Mouse (Mus musculus) retina, postnatal 7 days (tissue): ENCODE results near the gene Cdon.
"Not testable (repeated sequence)": the region's sequence is repeated elsewhere in the genome, so short reads cannot be mapped to it uniquely, and the experiment has no call there.

Experiments
- DNase-seq: peaks from one replicate; pipeline ENCODE4 v3.0.0-alpha.2; 2012; ENCODE audit warnings: low read depth, low spot score

Cdon gene

DNA sequence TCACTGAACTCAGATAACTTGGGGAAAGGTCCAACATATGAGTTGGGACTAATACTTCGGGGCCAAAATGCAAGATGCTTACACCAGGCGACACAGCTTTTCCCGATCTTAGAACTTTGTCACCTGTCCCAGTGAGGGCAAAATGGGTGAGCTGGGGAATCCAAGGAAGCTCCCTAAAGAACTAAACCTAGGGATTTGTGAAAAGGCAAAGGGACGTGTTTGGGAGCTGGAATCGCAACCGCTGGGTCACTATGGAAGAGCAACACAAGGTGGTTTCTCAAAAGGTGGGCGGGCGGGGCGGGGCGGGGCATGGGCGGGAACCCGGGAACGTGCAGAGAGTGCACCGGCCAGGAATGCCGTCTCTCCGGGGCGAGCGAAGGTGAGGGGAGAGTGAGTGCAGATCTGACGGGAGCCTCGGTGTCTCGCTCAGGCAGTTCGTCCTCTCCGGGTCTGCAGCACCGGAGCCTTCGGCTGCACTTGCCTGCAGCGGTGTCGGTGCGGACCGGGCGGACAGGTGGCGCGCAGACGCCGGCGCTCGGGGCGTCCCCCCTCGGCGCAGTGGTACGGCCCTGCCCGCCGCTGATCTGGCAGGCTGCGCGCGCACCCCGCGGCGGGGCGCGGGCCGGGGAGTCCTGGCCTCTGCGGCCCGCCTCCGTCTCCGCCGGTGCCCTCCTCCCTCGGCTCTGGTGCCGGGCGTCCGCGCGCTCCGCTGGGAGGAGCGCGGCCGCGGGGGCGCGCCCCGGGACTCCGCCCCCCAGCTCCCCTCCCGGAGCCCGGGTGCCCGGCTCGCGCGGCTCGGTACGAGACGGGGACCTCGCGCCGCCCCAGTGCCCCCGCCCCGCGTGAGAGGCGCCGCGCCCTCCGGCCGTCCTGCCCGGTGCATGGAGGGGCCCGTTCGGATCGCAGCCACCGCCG lies at the start of gene Cdon:
TSS of gene Cdon (plus strand) at position 324 of the 915 bp plus-strand sequence.
- peak; percentile 90 for DNase-seq

- no peak for DNase-seq
These were observed 48.4 kb upstream of the Cdon start for GRCm38 (mm10) chr9:35372324-35373101.

DNA sequence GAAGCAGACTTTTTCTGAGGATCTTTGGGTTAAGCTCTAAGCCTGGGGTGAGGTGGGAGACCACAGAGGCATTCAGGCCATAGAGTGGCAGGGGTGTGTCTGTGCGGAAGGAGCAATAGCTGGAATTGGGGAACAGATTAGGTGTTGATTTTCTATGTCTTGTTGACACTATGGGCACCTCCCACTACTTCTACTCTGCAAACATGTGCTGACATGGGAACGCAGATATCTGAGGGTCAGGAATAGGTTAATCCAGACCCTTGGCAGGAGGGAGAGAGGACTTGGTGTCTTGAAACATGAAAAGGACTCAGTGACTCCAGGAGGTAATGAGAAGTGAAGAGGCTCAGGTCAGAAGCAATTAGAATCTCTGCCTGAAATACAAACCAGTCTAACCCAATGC lies 43.0 kb upstream of the Cdon start:
- no peak for DNase-seq

DNA sequence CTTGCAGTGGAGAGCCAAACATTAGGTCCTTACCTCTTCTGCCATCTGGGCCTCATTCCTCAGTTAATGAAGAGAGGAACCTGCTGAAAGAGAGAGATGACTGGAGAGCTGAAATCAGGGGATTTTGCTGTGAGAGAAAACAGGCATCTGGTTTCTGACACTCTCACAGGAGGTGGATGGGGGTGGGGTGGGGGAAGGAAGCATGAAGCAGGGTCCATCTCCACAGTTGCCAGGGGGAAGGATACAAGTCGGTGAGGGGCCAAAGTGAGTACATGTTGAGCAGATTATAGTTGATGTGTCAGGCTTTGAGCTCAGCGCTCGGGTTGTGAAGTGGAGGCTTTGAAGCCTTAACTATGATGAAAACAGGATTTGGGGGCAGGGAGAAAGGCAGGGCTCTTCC lies 41.9 kb upstream of the Cdon start:
- no peak for DNase-seq

GRCm38 (mm10) chr9:35399896-35400295 lies 21.0 kb upstream of the Cdon start:
- DNase-seq, result no peak

DNA sequence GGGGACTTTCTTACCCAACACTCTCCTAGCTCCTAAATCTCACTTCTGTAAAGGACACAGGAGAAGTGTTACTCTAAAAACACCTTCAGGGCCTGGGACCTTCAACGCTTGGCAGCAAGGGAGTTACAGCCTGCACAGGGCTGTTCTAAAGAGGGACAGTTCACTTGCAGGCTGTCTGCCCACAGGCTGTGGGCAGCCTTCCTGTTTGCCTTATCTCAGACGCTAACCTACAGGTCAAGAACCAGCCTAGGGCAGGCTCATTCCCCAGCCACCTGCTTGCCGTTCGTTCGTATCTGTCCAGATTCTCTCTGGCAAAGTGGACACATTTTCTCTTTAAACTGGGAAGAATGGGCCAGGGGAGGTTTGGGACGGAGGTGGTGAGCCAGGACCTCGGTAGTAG lies 20.5 kb upstream of the Cdon start:
- DNase-seq, result no peak

GRCm38 (mm10) chr9:35400831-35401230 lies 20.1 kb upstream of the Cdon start:
- DNase-seq, result no peak

DNA sequence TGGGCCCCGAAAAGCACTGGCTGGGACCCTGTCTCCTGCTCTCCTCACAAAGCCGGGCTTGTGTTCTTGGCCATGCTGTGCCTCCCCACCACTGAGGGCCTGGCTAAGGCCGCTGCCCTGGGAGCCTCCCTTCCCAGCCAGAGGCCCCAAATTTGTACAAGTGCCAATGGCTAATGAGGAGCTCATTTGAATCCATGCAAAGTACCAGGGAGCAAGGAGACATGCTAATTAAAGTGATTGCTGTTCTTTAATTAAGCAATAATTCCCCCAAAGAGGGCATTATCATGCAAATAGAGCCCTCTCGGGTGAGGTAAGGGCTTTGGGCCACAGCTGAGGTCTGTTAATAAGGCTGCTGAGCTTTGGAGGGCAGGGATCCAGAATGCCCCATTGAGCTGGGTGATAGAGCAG lies 18.3 kb upstream of the Cdon start:
- DNase-seq, result peak; percentile 65

GRCm38 (mm10) chr9:35403490-35403889 lies 17.4 kb upstream of the Cdon start:
- DNase-seq, result no peak

DNA sequence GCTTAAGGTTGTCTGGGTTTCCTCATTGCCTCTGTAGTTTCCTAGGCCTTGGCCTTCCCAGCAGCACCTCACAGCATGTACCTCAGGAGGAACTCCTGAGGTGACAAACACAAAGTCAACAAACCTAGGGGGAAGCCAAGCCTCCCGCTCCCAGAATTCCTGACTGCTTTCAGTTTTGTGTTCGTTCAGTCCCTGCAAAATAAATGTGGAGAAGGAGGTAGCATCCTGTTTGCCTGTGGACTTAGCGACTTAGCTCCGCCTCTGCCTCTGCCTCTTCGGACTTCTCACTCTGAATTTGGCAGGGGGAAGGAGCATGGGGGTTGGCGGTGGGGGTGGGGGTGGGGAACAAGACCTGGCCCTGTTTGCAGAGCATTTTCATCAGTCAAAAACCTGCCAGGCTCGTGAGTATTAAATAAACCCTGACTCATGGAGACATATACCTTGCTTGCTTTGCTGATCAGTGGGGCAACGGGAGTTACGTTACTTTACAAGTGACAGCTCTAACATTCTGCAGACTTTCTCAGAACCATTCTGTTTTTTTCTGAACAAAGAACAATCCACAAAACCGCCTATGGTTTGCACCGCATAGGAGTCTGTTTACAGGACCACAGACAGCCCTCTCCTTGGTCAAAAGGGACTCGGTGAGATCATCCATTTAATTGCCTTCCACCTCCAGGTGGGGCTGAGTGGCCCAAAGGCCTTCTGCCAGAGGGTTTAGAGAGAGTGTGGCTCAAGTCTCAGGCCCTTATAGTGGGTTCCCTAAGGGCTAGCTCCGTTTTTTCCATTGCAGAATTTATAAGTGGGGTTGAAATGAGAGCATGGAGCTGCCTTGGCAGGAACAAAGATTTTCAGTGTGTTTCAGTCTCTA lies 15.7 kb upstream of the Cdon start:
- no peak for DNase-seq

DNA sequence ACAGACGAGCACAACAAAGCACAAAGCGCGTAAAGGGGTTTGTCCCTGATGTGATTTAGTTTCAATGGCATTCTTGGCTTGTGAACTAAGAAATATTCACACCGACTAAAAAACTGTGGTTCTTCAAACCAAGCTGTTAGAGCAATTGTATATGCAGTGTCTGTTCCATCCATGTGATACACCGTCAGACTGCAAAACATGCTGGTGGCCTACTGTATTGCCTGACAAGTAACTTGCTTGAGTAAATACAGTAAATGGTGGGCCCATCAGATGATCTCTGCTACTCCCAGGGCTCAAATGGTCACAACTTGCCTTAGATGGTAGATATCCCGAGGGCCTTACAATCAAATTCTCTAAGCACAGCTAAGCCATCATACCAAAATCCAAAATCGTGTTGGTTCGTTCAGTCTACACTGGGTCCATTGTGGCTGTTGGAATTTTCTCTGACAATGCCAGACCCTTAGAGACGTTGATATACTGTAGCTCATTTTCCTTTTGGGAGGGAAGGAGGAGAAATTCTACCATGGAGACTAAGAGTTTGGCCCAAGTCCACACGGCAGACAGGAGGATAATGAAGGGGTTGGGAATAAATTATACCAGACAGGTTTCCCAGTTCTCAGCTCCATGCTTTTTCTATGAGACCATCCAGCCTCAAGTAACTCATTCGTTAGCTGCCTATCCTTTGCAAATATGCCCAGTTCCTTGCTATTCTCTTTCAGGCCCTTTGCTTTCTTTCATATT lies 9.5 kb upstream of the Cdon start:
- DNase-seq, result no peak

DNA sequence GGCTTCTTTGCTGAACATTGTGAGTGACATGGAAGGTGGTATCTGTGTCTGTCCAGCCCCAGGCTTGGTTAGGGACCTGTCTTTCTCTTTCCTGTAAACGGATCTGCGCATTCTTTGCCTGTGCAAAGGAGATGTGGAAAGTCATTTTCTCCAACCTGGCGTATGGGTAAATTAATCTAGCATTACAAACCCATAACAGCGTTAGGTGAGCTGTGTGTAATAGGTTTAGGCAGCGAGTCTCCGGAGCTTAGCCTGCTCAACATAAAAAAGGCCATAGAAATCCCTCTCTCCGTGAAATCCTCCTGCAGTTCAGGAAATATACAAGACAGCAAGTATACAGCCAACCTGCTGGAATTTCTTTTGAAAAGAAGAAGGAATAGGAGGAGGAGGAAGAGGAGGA lies 9.0 kb upstream of the Cdon start:
- no peak for DNase-seq

- no peak for DNase-seq
These were observed 855 bp downstream of the Cdon start for GRCm38 (mm10) chr9:35421730-35422235.

DNA sequence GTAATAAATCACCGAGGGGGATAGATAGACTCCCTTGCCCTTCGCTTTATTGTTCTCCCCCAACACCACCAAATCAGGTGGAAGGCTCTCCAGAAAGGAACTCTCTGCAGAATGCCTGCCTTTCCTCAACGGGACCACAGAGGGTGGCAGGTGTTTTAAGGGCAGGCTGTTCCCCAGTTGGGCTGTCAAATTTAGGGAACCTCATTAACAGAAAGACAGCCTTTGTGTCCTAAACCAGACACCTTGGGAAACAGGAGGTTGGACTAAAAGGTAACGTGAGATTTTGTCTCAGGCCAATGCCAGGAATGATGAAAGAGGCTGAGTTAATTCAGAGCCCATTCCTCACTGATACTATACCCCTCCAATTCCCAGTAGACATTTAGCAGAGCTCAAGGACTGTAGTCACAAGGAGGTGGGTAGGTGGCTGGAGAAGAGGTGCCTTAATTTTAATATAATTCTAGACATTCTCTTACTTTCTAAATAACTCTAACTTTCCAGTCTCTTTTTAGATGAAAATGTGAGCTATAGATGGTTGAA lies 1.5 kb downstream of the Cdon start:
- DNase-seq, result no peak

GRCm38 (mm10) chr9:35423265-35423664 lies 2.3 kb downstream of the Cdon start:
- DNase-seq, result no peak

- DNase-seq, result peak; percentile 43
These were observed 3.7 kb downstream of the Cdon start for GRCm38 (mm10) chr9:35424671-35425070.

DNA sequence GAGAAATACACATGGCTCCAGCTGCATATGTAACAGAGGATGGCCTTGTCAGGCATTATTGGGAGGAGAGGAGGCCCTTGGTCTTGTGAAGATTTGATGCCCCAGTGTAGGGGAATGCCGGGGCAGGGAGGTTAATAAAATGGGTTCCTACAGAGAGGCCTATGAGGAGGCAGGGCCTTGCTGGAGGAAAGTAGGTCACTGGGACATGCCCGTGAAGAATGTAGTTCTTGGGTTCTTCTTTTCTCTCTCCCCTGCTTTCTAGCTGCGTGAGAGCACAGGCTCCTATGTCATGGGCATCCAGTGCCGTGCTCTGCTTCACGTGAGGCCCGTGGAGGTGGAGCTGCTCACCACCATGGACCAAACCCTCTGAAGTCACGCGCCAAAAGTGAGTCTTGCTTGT lies 9.5 kb downstream of the Cdon start:
- DNase-seq, result no peak

GRCm38 (mm10) chr9:35431396-35431795 lies 10.5 kb downstream of the Cdon start:
- DNase-seq, result no peak

- not testable (repeated sequence) for DNase-seq
These were observed 11.9 kb downstream of the Cdon start for GRCm38 (mm10) chr9:35432717-35433297.

DNA sequence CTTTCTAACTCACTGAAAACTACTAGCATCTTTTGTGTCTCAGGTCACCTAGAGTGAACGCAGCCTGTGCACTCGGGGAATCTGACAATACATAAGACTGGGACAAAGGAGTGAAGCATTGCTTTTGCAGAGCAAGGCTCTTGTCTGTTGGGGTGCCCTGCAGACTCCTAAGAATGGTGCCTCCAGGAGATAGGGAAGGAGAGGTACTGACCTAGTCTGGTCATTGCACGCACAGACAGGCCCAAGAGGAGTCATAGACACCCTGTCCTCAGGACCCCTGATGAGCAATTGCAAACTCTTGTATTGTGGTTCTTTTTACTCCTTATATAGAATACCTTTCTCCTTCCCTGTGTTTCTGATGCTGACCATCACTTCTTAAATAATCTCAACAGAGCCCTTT lies 13.4 kb downstream of the Cdon start:
- no peak for DNase-seq
